Mouse (Mus musculus) embryonic fibroblast, embryonic 13.5 days (primary cell): ENCODE data around the gene Ctnnd2.

ENCODE experiments used
- CTCF ChIP-seq: IDR thresholded peaks from 2 replicates; pipeline ENCODE4 v1.5.1; 2011; ENCODE audit warnings: mild to moderate bottlenecking, control low read depth, low read length, moderate library complexity, borderline replicate concordance; ENCODE audit not compliant: insufficient read depth
- POLR2A ChIP-seq: IDR thresholded peaks from 2 replicates; pipeline ENCODE4 v1.6.1; 2011; ENCODE audit warnings: low read depth, mild to moderate bottlenecking, control low read depth, low read length, moderate library complexity

DNA sequence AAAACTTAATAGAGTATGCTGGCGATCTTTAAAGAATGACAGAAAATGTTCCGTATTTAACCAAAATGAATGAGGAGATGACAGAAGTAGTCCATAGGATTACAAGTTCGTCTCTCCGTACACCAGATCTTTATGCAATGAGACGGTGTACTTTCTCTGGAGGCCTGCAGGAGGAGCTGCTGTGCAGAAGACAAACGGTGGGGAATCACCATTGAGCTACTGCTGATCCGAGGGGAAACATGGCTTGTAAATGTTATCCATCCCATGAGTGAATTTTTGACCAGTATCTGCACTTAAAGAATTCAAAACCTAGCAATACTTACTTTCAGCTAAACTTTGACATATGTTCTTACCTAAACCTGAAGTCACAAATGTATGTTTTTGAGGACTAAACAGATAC lies 755.2 kb downstream of the Ctnnd2 start:
- peak; percentile 44; the same call in 1 of the 2 replicates for TF ChIP-seq CTCF
- no peak for TF ChIP-seq POLR2A
